Mouse (Mus musculus) MEL (cell line): Measurements from ENCODE around the gene Kif3b.
A peak's percentile ranks its signal among the peaks of the same experiment; 100 is the strongest.

Source experiments
- ELF1 ChIP-seq: IDR thresholded peaks from 2 replicates; pipeline ENCODE4 v1.6.1; 2014; ENCODE audit warnings: low read depth, mild to moderate bottlenecking, inconsistent platforms, low read length, improper control_type of control experiment, moderate library complexity
- EP300 ChIP-seq, 2 experiments: IDR thresholded peaks; 2 replicates each; pipeline ENCODE4 v1.6.1; 2011; ENCODE audit warnings: improper control_type of control experiment in 2 of 2, low read length in 2 of 2, low read depth in 1 of 2, mild to moderate bottlenecking in 1 of 2
- GATA1 ChIP-seq: IDR thresholded peaks from 2 replicates; pipeline ENCODE4 v1.6.1; 2011; ENCODE audit warnings: low read depth, low read length, improper control_type of control experiment
- KAT2A ChIP-seq: conservative IDR thresholded peaks from 2 replicates; pipeline ENCODE4 v1.6.1; 2012; ENCODE audit warnings: low read depth, low read length, improper control_type of control experiment, inconsistent platforms
- RAD21 ChIP-seq: IDR thresholded peaks from 2 replicates; pipeline ENCODE4 v1.6.1; 2011; ENCODE audit warnings: mild to moderate bottlenecking, low read depth, low read length, improper control_type of control experiment
- ZKSCAN1 ChIP-seq: IDR thresholded peaks from 2 replicates; pipeline ENCODE4 v1.6.1; 2012; ENCODE audit warnings: low read depth, mild to moderate bottlenecking, inconsistent platforms, low read length, improper control_type of control experiment, moderate library complexity

GRCm38 (mm10) chr2:153342602-153343001 lies 51.4 kb downstream of the Kif3b start:
- no peak for TF ChIP-seq ZKSCAN1
- TF ChIP-seq EP300 (IDR thresholded peaks at IDR 0.05; ENCODE audit: low read depth in 1 of 2, low read length in 2 of 2) = peak; percentile 89 to 91
- TF ChIP-seq GATA1 = peak; percentile 85
- TF ChIP-seq KAT2A = no peak
- TF ChIP-seq ELF1 = no peak
- no peak for TF ChIP-seq RAD21
